26 mouse cellular contexts compared by ENCODE assay signal in the genomic region with DNA sequence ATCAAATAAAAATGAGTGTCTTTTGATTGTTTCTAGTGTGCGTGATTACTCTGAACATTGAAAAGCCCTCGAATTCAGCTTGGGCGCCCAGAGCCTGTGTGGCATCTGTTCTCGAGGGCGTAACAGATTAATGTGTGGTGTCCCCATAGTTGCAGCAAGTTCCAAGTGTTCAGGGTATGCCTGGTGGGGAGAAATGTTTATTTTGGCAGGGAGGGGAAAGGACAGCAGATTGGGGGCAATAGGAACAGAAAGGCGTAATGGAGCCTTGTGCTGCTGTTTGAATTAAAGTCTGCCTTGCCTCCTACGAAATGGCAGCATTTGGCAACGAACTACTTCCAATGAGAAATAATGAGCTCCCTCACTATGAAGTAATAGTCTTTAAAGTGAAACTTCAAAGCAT.
DNase-seq lines count a peak whose midpoint lies in the region; ATAC-seq and TF ChIP-seq lines count a peak whose summit lies in the region.
"Had no signal": no experiment of that assay in that cellular context is flagged by ENCODE, and none has a peak within 500 bp of the region (broad histone marks: within the 10 kb centered on the region; RNA-seq: fewer than 3 reads in every experiment).

No protein-coding gene starts in this region.

- no peaks in the 10 kb centered on the region for H3K27me3 ChIP-seq in cerebellum, adult 2 months (ENCODE audit: control insufficient read depth, insufficient read depth, low read length)
- no peaks in the 10 kb centered on the region for H3K27me3 ChIP-seq in forebrain, embryonic 12.5 days
- H3K27me3 ChIP-seq: heart, embryonic 15.5 days; hindbrain, embryonic 13.5 days; liver, embryonic 15.5 days; lung, embryonic 15.5 days; neural tube, embryonic 15.5 days; stomach, embryonic 15.5 days had no signal

- H3K4me1 ChIP-seq in cerebellum, adult 2 months (ENCODE audit: control insufficient read depth, insufficient read depth, low read length): no peaks in the 10 kb centered on the region
- H3K4me1 ChIP-seq in forebrain, embryonic 12.5 days: no peaks in the 10 kb centered on the region
- H3K4me1 ChIP-seq: heart, embryonic 15.5 days; hindbrain, embryonic 13.5 days; liver, embryonic 15.5 days; lung, embryonic 15.5 days; midbrain, embryonic 10.5 days; neural tube, embryonic 15.5 days; stomach, embryonic 15.5 days had no signal

- TF ChIP-seq POLR2A in cerebellum, adult 2 months (IDR thresholded peaks at IDR 0.05; ENCODE audit: borderline replicate concordance, insufficient read depth, low read length): no peak

- 12% methylated on average over 8 of the region's 8 CpGs for WGBS in cerebellum, adult 2 months
- 69% methylated on average over 8 of the region's 8 CpGs for WGBS in forebrain, embryonic 12.5 days

- peak; percentile 16 to 43 for DNase-seq in cerebellum, postnatal 10 days
- DNase-seq in cerebellum, adult 2 months: no peak
- peak; percentile 70 for DNase-seq in layer of hippocampus, adult 11-12 months (ENCODE audit: low spot score)
- DNase-seq in layer of hippocampus, postnatal 10 days (ENCODE audit: low spot score in 2 of 2): peak; percentile 24 to 55
- no peak for DNase-seq in neural tube, embryonic 10.5 days (ENCODE audit: extremely low spot score, low spot score)
- DNase-seq in cerebellum, postnatal 25 days: no peak
- DNase-seq: adrenal gland, adult 8-10 months; cerebellum, adult 8-10 months; gastrocnemius, adult 2 months; heart, postnatal 36 days; kidney, postnatal 36 days; liver; right cerebral cortex, adult 18-20 months; right cerebral cortex, postnatal 4 days had no signal

- no peak for TF ChIP-seq CTCF in cerebellum, adult 2 months (IDR thresholded peaks at IDR 0.05; ENCODE audit: borderline replicate concordance, insufficient read depth, low read depth, low read length)

- no peak overlapping the region for H3K4me2 ChIP-seq in forebrain, embryonic 12.5 days
- H3K4me2 ChIP-seq: heart, embryonic 15.5 days; hindbrain, embryonic 13.5 days; liver, embryonic 15.5 days; lung, embryonic 15.5 days; neural tube, embryonic 15.5 days; stomach, embryonic 15.5 days had no signal

- peak; percentile 41; the same call in 1 of the 2 replicates for ATAC-seq in forebrain, embryonic 12.5 days (ENCODE audit: low FRiP score)
- ATAC-seq in megakaryocyte-erythroid progenitor cell, adult 5-6 weeks (replicated peaks; ENCODE audit: low FRiP score, low TSS enrichment, poor library complexity, severe bottlenecking): no peak
- ATAC-seq: activated CD4-positive, CD25-positive, alpha-beta regulatory T cell, adult 4 months had no signal

- no peak overlapping the region for H3K9ac ChIP-seq in forebrain, embryonic 12.5 days
- H3K9ac ChIP-seq: heart, embryonic 15.5 days; hindbrain, embryonic 13.5 days; liver, embryonic 15.5 days; lung, embryonic 15.5 days; neural tube, embryonic 15.5 days; stomach, embryonic 15.5 days had no signal

- H3K4me3 ChIP-seq in cerebellum, adult 2 months (replicated peaks; ENCODE audit: insufficient read depth, low read depth, low read length): no peak overlapping the region
- H3K4me3 ChIP-seq in forebrain, embryonic 12.5 days (replicated peaks): no peak overlapping the region
- H3K4me3 ChIP-seq: gastrocnemius, adult 2 months; heart, embryonic 15.5 days; hindbrain, embryonic 13.5 days; limb, embryonic 10.5 days; liver, embryonic 15.5 days; lung, embryonic 15.5 days; midbrain, embryonic 10.5 days; neural tube, embryonic 15.5 days; stomach, embryonic 15.5 days had no signal

- H3K27ac ChIP-seq in cerebellum, adult 2 months (ENCODE audit: insufficient read depth, low read length): no peak overlapping the region
- no peak overlapping the region for H3K27ac ChIP-seq in forebrain, embryonic 12.5 days
- H3K27ac ChIP-seq: gastrocnemius, adult 2 months; heart, embryonic 15.5 days; hindbrain, embryonic 13.5 days; limb, embryonic 10.5 days; liver, embryonic 15.5 days; lung, embryonic 15.5 days; macrophage; midbrain, embryonic 10.5 days; neural tube, embryonic 15.5 days; stomach, embryonic 15.5 days had no signal

- H3K9me3 ChIP-seq in forebrain, embryonic 12.5 days: no peaks in the 10 kb centered on the region
- H3K9me3 ChIP-seq: heart, embryonic 15.5 days; hindbrain, embryonic 13.5 days; limb, embryonic 10.5 days; liver, embryonic 15.5 days; lung, embryonic 15.5 days; midbrain, embryonic 10.5 days; neural tube, embryonic 15.5 days; stomach, embryonic 15.5 days had no signal

- H3K36me3 ChIP-seq in forebrain, embryonic 12.5 days (replicated peaks): no peaks in the 10 kb centered on the region
- H3K36me3 ChIP-seq: heart, embryonic 15.5 days; hindbrain, embryonic 13.5 days; limb, embryonic 10.5 days; liver, embryonic 15.5 days; lung, embryonic 15.5 days; midbrain, embryonic 10.5 days; neural tube, embryonic 15.5 days; stomach, embryonic 15.5 days had no signal

Comparison
In these comparisons a context has a peak if more than half of its experiments do, and no peak if none do; other contexts are left out.
1. DNase-seq: peak in cerebellum, postnatal 10 days (2 of 2), layer of hippocampus, adult 11-12 months (single experiment) and layer of hippocampus, postnatal 10 days (2 of 2); none in cerebellum, adult 2 months (0 of 2), neural tube, embryonic 10.5 days (single experiment) and cerebellum, postnatal 25 days (0 of 2).